Mouse (Mus musculus): ENCODE results near the gene Xpnpep1.

DNA sequence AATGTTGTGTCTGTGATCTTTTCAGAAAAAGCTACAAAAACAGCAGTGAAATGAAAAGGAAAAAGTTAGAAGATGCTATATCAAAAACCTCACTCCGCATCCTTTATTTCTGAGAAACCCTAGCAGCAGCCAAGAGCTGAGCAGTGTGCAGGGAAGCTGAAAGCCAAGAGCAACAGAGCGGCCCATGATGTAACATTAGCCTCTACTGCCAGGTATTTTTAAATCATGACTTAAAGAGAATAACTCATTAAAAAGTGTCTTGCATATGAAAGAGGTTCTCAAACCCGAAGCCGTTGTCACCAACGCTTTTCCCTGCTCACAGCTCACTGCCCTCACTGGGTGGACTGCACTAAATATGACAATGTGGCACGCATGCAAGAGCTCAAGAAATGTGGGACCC is 9.7 kb downstream of the Xpnpep1 start:
- no peak for TF ChIP-seq HCFC1 (IDR thresholded peaks at IDR 0.05; ENCODE audit: borderline replicate concordance, insufficient read depth, low read length)
- TF ChIP-seq ZC3H11A (IDR thresholded peaks at IDR 0.05; ENCODE audit: borderline replicate concordance, low read depth, low read length): no peak

Data from ES-E14 (cell line).